Mouse (Mus musculus): ENCODE results near the gene Ercc6. TPM values are rescaled to one million over a fixed set of nuclear protein-coding genes. Genes with fewer than 3 reads are reported as not detected.

The Ercc6 gene
- total RNA-seq (2012; rRNA removed), result 20.4 and 23.0 TPM in 2 replicates

DNA sequence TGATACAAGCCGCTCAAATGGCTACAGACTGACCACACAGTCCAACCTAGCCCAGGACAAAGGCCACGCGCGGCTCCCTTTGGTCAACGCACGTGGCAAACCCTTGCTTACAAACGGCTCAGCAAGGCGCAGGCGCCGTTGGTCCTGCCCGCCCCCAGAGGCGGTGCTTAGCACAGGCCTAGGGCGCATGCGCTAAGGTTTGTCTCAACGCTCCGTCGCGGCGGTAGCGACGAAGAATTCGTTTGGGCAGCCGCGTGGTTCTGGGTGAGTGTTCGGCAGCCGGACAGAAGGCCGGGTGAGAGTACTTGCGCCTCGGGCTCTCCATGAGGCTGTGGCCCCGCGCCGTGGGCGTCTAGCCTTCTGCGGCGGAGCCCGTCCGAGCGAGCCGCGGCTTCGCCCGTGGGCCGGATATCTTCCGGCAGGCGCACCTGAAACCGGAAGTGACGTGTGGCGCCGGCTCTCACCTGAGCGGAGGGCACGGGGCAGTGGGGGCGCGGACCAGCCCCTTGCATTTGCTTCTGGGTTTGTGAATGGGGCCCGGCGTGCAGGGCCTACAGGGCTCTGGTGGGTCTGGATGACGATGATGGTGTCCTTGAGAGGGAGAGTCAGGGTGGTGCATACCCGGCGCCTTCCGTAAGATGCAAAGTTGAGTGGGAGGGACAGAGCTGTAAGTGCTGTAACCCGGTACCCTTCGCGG is at the start of gene Ercc6:
Gene Ercc6 (plus strand): TSS at position 186 of the 697 bp plus-strand sequence.
- Histone ChIP-seq H3K9me3 (ENCODE audit: control insufficient read depth, insufficient read depth, low read depth, low read length) (no peaks in the 10 kb centered on the region), H3K4me3 (ENCODE audit: insufficient read depth in 1 of 2, low read depth in 1 of 2, low read length in 2 of 2, poor library complexity in 1 of 2, severe bottlenecking in 1 of 2) (peak within 1 kb of the TSS; percentile 69 to 84), H3K9ac (ENCODE audit: insufficient read depth, low read depth, low read length, poor library complexity, severe bottlenecking) (peak within 1 kb of the TSS; percentile 91), H3K27ac (ENCODE audit: insufficient read depth, low read depth, low read length, poor library complexity, severe bottlenecking) (peak within 1 kb of the TSS; percentile 51; the same call in 1 of the 2 replicates), H3K36me3 (ENCODE audit: control insufficient read depth, insufficient read depth, low read length, poor library complexity, severe bottlenecking) (peaks cover 9% of the 10 kb centered on the region; the same call in 1 of the 2 replicates), H3K4me1 (ENCODE audit: control insufficient read depth in 2 of 2, insufficient read depth in 2 of 2, low read length in 2 of 2, poor library complexity in 1 of 2) (peaks cover 0 to 2% of the 10 kb centered on the region in 2 experiments; a peak in 1 of 4 replicates)
- in situ Hi-C loops (cut with MboI; ENCODE audit: low sequenced_read_pairs in 2 of 2, unreplicated experiment in 2 of 2), result no loop called here
- TF ChIP-seq HCFC1 (IDR thresholded peaks at IDR 0.05; ENCODE audit: borderline replicate concordance, insufficient read depth, low read length) (peak; percentile 69; the same call in 1 of the 2 replicates), MAFK (IDR thresholded peaks at IDR 0.05; ENCODE audit: insufficient read depth, low read depth, low read length) (no peak)
- peak; percentile 82 for DNase-seq (ENCODE audit: low read depth, low spot score)

DNA sequence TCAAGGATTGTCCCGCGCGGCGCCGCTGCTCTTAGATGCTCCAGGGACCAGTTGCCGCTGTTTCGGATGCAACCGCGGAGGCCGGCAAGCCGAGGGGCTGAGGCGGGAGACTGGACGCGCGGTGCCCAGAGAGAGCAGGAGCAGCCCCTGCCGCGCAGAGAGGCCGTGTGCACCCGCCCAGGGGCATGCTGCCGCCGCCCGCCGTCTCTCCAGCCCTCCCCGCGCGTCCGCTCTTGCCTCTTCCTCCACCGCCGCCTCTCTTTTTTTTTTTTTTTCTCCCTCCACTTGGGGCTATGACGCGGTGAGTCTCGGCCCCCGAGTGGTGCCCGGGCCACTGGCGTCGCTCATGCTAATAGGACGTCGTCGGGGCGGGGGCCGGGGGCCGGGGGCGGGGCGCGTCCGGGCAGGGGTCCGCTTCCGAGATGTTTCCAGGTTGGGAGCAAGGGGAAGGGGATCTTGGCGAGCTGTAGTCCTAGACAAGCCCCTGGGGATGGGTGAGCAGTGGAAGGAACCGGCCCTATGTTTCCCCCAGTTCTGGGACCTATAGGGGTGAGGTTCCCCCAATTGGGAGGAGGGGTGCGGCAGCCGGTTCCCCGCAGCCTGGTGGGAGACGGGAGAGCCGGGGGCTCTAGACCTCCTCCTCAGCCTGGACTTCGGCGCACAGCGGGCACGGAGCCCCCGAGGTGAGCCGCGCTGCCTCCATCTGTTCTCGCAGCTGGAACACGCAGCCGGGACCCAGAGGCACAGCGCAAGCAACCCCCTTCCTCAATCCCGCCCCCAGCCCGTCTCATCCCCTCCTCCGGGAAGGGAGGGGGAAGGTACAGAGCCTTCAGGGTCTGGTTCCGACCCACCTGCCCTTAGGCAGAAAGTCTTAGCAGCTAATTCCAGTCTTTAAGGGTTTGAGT is 48.5 kb upstream of the Ercc6 start, which contains the start of gene Slc18a3:
Gene Slc18a3 (minus strand): TSS at position 250 of the 905 bp plus-strand sequence.
- Histone ChIP-seq H3K27ac (ENCODE audit: insufficient read depth, low read depth, low read length, poor library complexity, severe bottlenecking) (no peak within 1 kb of the TSS), H3K4me1 (ENCODE audit: control insufficient read depth in 2 of 2, insufficient read depth in 2 of 2, low read length in 2 of 2, poor library complexity in 1 of 2) (peaks cover 0 to 16% of the 10 kb centered on the region in 2 experiments; a peak in 1 of 4 replicates), H3K9me3 (ENCODE audit: control insufficient read depth, insufficient read depth, low read depth, low read length) (no peaks in the 10 kb centered on the region), H3K36me3 (ENCODE audit: control insufficient read depth, insufficient read depth, low read length, poor library complexity, severe bottlenecking) (no peaks in the 10 kb centered on the region), H3K9ac (ENCODE audit: insufficient read depth, low read depth, low read length, poor library complexity, severe bottlenecking) (peak within 1 kb of the TSS; percentile 38), H3K4me3 (ENCODE audit: insufficient read depth in 1 of 2, low read depth in 1 of 2, low read length in 2 of 2, poor library complexity in 1 of 2, severe bottlenecking in 1 of 2) (peak within 1 kb of the TSS; percentile 73 to 76)
- peak; percentile 30 for DNase-seq (ENCODE audit: low read depth, low spot score)
- in situ Hi-C loops (cut with MboI; ENCODE audit: low sequenced_read_pairs in 2 of 2, unreplicated experiment in 2 of 2), result no loop called here
- TF ChIP-seq MAFK (IDR thresholded peaks at IDR 0.05; ENCODE audit: insufficient read depth, low read depth, low read length) (no peak), ZNF384 (IDR thresholded peaks at IDR 0.05; ENCODE audit: low read depth, low read length) (peak; percentile 78)

DNA sequence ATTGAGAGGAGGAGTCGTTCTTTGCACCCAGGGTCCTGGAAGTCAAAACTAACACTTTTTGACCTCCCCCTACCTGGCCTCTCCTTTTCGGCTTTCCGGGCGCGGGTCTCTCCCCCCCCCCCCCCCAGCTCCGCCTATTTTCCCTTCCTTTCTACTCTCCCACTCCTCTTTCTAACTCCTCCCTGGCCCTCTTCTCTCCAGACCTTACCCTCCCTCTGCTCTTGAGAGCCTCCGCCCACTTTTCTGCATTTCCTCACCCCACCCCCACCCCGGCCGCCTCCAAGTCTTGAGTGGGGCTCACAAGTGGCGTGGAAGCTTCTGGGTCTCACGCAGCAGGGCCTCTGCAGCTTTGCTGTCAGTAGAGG is 47.8 kb upstream of the Ercc6 start:
- H3K4me3 ChIP-seq (ENCODE audit: insufficient read depth in 1 of 2, low read depth in 1 of 2, low read length in 2 of 2, poor library complexity in 1 of 2, severe bottlenecking in 1 of 2), result peak overlapping the region; percentile 73 to 76
- in situ Hi-C loops (cut with MboI; ENCODE audit: low sequenced_read_pairs in 2 of 2, unreplicated experiment in 2 of 2), result no loop called here
- DNase-seq (ENCODE audit: low read depth, low spot score), result peak; percentile 33
- TF ChIP-seq MAFK (IDR thresholded peaks at IDR 0.05; ENCODE audit: insufficient read depth, low read depth, low read length) (no peak), ZC3H11A (IDR thresholded peaks at IDR 0.05; ENCODE audit: borderline replicate concordance, low read depth, low read length) (no peak), CHD2 (IDR thresholded peaks at IDR 0.05; ENCODE audit: low read depth, low read length) (no peak), ZNF384 (IDR thresholded peaks at IDR 0.05; ENCODE audit: low read depth, low read length) (no peak), HCFC1 (IDR thresholded peaks at IDR 0.05; ENCODE audit: borderline replicate concordance, insufficient read depth, low read length) (no peak)
- H3K36me3 ChIP-seq (ENCODE audit: control insufficient read depth, insufficient read depth, low read length, poor library complexity, severe bottlenecking), result no peaks in the 10 kb centered on the region
- H3K9me3 ChIP-seq (ENCODE audit: control insufficient read depth, insufficient read depth, low read depth, low read length), result no peaks in the 10 kb centered on the region
- H3K9ac ChIP-seq (ENCODE audit: insufficient read depth, low read depth, low read length, poor library complexity, severe bottlenecking), result peak overlapping the region; percentile 38; the same call in 1 of the 2 replicates
- H3K4me1 ChIP-seq (ENCODE audit: control insufficient read depth in 2 of 2, insufficient read depth in 2 of 2, low read length in 2 of 2, poor library complexity in 1 of 2), result peaks cover 0 to 16% of the 10 kb centered on the region in 2 experiments; a peak in 1 of 4 replicates
- no peak overlapping the region for H3K27ac ChIP-seq (ENCODE audit: insufficient read depth, low read depth, low read length, poor library complexity, severe bottlenecking)

- DNase-seq (ENCODE audit: low read depth, low spot score), result no peak
- H3K9ac ChIP-seq (ENCODE audit: insufficient read depth, low read depth, low read length, poor library complexity, severe bottlenecking), result peak within 1 kb of the TSS; percentile 38; the same call in 1 of the 2 replicates
- peak within 1 kb of the TSS; percentile 73 to 76 for H3K4me3 ChIP-seq (ENCODE audit: insufficient read depth in 1 of 2, low read depth in 1 of 2, low read length in 2 of 2, poor library complexity in 1 of 2, severe bottlenecking in 1 of 2)
- H3K9me3 ChIP-seq (ENCODE audit: control insufficient read depth, insufficient read depth, low read depth, low read length), result no peaks in the 10 kb centered on the region
- in situ Hi-C loops (cut with MboI; ENCODE audit: low sequenced_read_pairs in 2 of 2, unreplicated experiment in 2 of 2), result no loop called here
- no peak for TF ChIP-seq ZNF384 (IDR thresholded peaks at IDR 0.05; ENCODE audit: low read depth, low read length)
- no peak for TF ChIP-seq MAFK (IDR thresholded peaks at IDR 0.05; ENCODE audit: insufficient read depth, low read depth, low read length)
- TF ChIP-seq HCFC1 (IDR thresholded peaks at IDR 0.05; ENCODE audit: borderline replicate concordance, insufficient read depth, low read length), result no peak
- TF ChIP-seq CHD2 (IDR thresholded peaks at IDR 0.05; ENCODE audit: low read depth, low read length), result no peak
- TF ChIP-seq ZC3H11A (IDR thresholded peaks at IDR 0.05; ENCODE audit: borderline replicate concordance, low read depth, low read length), result no peak
- peaks cover 0 to 16% of the 10 kb centered on the region in 2 experiments; a peak in 1 of 4 replicates for H3K4me1 ChIP-seq (ENCODE audit: control insufficient read depth in 2 of 2, insufficient read depth in 2 of 2, low read length in 2 of 2, poor library complexity in 1 of 2)
- no peak within 1 kb of the TSS for H3K27ac ChIP-seq (ENCODE audit: insufficient read depth, low read depth, low read length, poor library complexity, severe bottlenecking)
- no peaks in the 10 kb centered on the region for H3K36me3 ChIP-seq (ENCODE audit: control insufficient read depth, insufficient read depth, low read length, poor library complexity, severe bottlenecking)
These were observed 47.4 kb upstream of the Ercc6 start, which contains the start of gene Chat for GRCm38 (mm10) chr14:32465889-32466288. Chat (minus strand) TSS chr14:32465989.

All from ES-E14 (cell line).